Mouse (Mus musculus) layer of hippocampus, adult 6 months (tissue): ENCODE measurements around the gene Slc12a4. TPM values are rescaled to one million over a fixed set of nuclear protein-coding genes. Genes with fewer than 3 reads are reported as not detected.

Source experiments
- long read RNA-seq, 2 experiments: library from polyadenylated mRNA; unstranded; transcript quantifications; one replicate each; pipeline ENCODE4 v2.0.0; 2019 to 2020
- microRNA-seq: library from miRNA; unstranded; fragments of <30 nt; microRNA quantifications from one replicate; pipeline ENCODE4 v1.2.0, GENCODE M21; 2020
- polyA plus RNA-seq: library from polyadenylated mRNA; unstranded; fragments of <200 nt; fragmentation: Nextera tagmentation; gene quantifications from 2 replicates; pipeline ENCODE4 v1.2.3, GENCODE M21; 2021

Slc12a4 gene
- 11.5 and 14.0 TPM in 2 replicates for polyA plus RNA-seq
- long read RNA-seq, experiment 1, transcript Slc12a4-202 (24 exons, 3,755 nt), result major isoform, 14 of 33 reads
- long read RNA-seq, experiment 1, partial matches to known transcripts, result 17 of 33 reads
- long read RNA-seq, experiment 1, other reads (novel, unspliced or antisense), result 2 of 33 reads
- long read RNA-seq, experiment 2, transcript Slc12a4-202 (24 exons, 3,755 nt), result major isoform, 69 of 115 reads
- long read RNA-seq, experiment 2, partial matches to known transcripts, result 33 of 115 reads
- long read RNA-seq, experiment 2, other reads (novel, unspliced or antisense), result 13 of 115 reads

GRCm38 (mm10) chr8:105965905-105966341 lies at the start of gene Slc12a4:
Gene Slc12a4, minus strand, starts transcription at chr8:105966097.

GRCm38 (mm10) chr8:106011643-106011986 lies 45.7 kb upstream of the Slc12a4 start, which contains the start of gene Ddx28:
Gene Ddx28, minus strand, starts transcription at chr8:106011882.

GRCm38 (mm10) chr8:106005875-106006274 lies 40.0 kb upstream of the Slc12a4 start, which contains the start of gene Dpep2nb:
Gene Dpep2nb, minus strand, starts transcription at chr8:106005975.

GRCm38 (mm10) chr8:105990856-105991387 lies 25.0 kb upstream of the Slc12a4 start, which contains the start of gene Dus2:
Gene Dus2, plus strand, starts transcription at chr8:105991337.

GRCm38 (mm10) chr8:105979325-105979724 lies 13.4 kb upstream of the Slc12a4 start, which contains the start of gene Dpep3:
Gene Dpep3, minus strand, starts transcription at chr8:105979429.

GRCm38 (mm10) chr8:105943321-105943739 lies 22.6 kb downstream of the Slc12a4 start, which contains the start of gene Lcat:
Gene Lcat, minus strand, starts transcription at chr8:105943382.

GRCm38 (mm10) chr8:105938306-105938669 lies 27.6 kb downstream of the Slc12a4 start, which contains the start of gene Psmb10:
Gene Psmb10, minus strand, starts transcription at chr8:105938444.

GRCm38 (mm10) chr8:105933762-105934161 lies 32.1 kb downstream of the Slc12a4 start, which contains the start of gene Ctrl:
Gene Ctrl, minus strand, starts transcription at chr8:105933862.

GRCm38 (mm10) chr8:105900180-105900940 lies 65.5 kb downstream of the Slc12a4 start, which contains the start of gene Pskh1:
Gene Pskh1, plus strand, starts transcription at chr8:105900441.

Small RNA genes within 50 kb of the gene (microRNA-seq; reads per million reads assigned to microRNA genes)
- not detected for gene Mir7074

Other genes starting within 250 kb of the Slc12a4 start
- gene Gfod2, start 207.4 kb downstream of the Slc12a4 start, polyA plus RNA-seq, result 18.4 and 20.8 TPM in 2 replicates
- 3.1 TPM in 2 replicates for gene Ranbp10, start 138.7 kb downstream of the Slc12a4 start, polyA plus RNA-seq
- gene Tsnaxip1, start 138.4 kb downstream of the Slc12a4 start, polyA plus RNA-seq, result 0.36 and 0.59 TPM in 2 replicates
- 10.9 and 12.0 TPM in 2 replicates for gene Cenpt, start 112.8 kb downstream of the Slc12a4 start, polyA plus RNA-seq
- gene Thap11, start 111.0 kb downstream of the Slc12a4 start, polyA plus RNA-seq, result 45.1 and 53.6 TPM in 2 replicates
- 144 and 150 TPM in 2 replicates for gene Nutf2, start 105.5 kb downstream of the Slc12a4 start, polyA plus RNA-seq
- 19.7 and 20.7 TPM in 2 replicates for gene Edc4, start 85.2 kb downstream of the Slc12a4 start, polyA plus RNA-seq
- gene Nrn1l, start 72.5 kb downstream of the Slc12a4 start, polyA plus RNA-seq, result 3.4 and 3.6 TPM in 2 replicates
- 3.7 and 4.3 TPM in 2 replicates for gene Pskh1, start 65.7 kb downstream of the Slc12a4 start, polyA plus RNA-seq
- gene Ctrl, start 32.2 kb downstream of the Slc12a4 start, polyA plus RNA-seq, result not detected in 2 replicates
- 132 and 140 TPM in 2 replicates for gene Psmb10, start 27.7 kb downstream of the Slc12a4 start, polyA plus RNA-seq
- 27.6 and 35.6 TPM in 2 replicates for gene Lcat, start 22.7 kb downstream of the Slc12a4 start, polyA plus RNA-seq
- gene Dpep3, start 13.3 kb upstream of the Slc12a4 start, polyA plus RNA-seq, result not detected in 2 replicates
- gene Dus2, start 25.2 kb upstream of the Slc12a4 start, polyA plus RNA-seq, result 14.8 and 18.1 TPM in 2 replicates
- not detected in 2 replicates for gene Dpep2nb, start 39.9 kb upstream of the Slc12a4 start, polyA plus RNA-seq
- gene Ddx28, start 45.8 kb upstream of the Slc12a4 start, polyA plus RNA-seq, result 16.3 and 18.7 TPM in 2 replicates
- gene Nfatc3, start 92.7 kb upstream of the Slc12a4 start, polyA plus RNA-seq, result 3.4 and 3.5 TPM in 2 replicates
- not detected in 2 replicates for gene Esrp2, start 170.9 kb upstream of the Slc12a4 start, polyA plus RNA-seq
- gene Pla2g15, start 184.3 kb upstream of the Slc12a4 start, polyA plus RNA-seq, result 7.8 and 8.0 TPM in 2 replicates
- 18.8 and 22.9 TPM in 2 replicates for gene Slc7a6, start 202.8 kb upstream of the Slc12a4 start, polyA plus RNA-seq
- gene Slc7a6os, start 244.8 kb upstream of the Slc12a4 start, polyA plus RNA-seq, result 7.5 and 7.6 TPM in 2 replicates
- 32.4 and 37.9 TPM in 2 replicates for gene Prmt7, start 244.8 kb upstream of the Slc12a4 start, polyA plus RNA-seq